Mouse (Mus musculus) thymus, adult 2 months (tissue): Measurements from ENCODE around the gene Gm17304. TPM values are rescaled to one million over a fixed set of nuclear protein-coding genes. Genes with fewer than 3 reads are reported as not detected.

Source experiments
- DNase-seq: peaks from one replicate; pipeline ENCODE4 v3.0.0; 2021
- H3K27ac ChIP-seq: fragments of 200-500 bp; 2 replicates; pipeline ENCODE4 v1.5.1; 2012; ENCODE audit warnings: low read length, control low read depth; ENCODE audit not compliant: control insufficient read depth, insufficient read depth
- H3K27me3 ChIP-seq: fragments of 200-500 bp; 2 replicates; pipeline ENCODE4 v1.6.1; 2012; ENCODE audit warnings: mild to moderate bottlenecking, low read length, moderate library complexity, mixed read lengths; ENCODE audit not compliant: control insufficient read depth, insufficient read depth
- H3K36me3 ChIP-seq: fragments of 200-500 bp; 2 replicates; pipeline ENCODE4 v1.6.1; 2012; ENCODE audit warnings: mild to moderate bottlenecking, low read length, moderate library complexity; ENCODE audit not compliant: control insufficient read depth, insufficient read depth
- H3K4me1 ChIP-seq: fragments of 200-500 bp; replicated peaks from 2 replicates; pipeline ENCODE4 v1.6.1; 2012; ENCODE audit warnings: low read length; ENCODE audit not compliant: control insufficient read depth, insufficient read depth
- H3K4me3 ChIP-seq: fragments of 200-500 bp; 2 replicates; pipeline ENCODE4 v1.5.1; 2012; ENCODE audit warnings: mild to moderate bottlenecking, low read length, control low read depth, moderate library complexity; ENCODE audit not compliant: control insufficient read depth, insufficient read depth
- CTCF ChIP-seq: fragments of 200-500 bp; IDR thresholded peaks from 2 replicates; pipeline ENCODE4 v1.5.1; 2012; ENCODE audit warnings: mild to moderate bottlenecking, control low read depth, low read length, moderate library complexity, borderline replicate concordance; ENCODE audit not compliant: control insufficient read depth, poor library complexity, insufficient read depth; ENCODE audit errors: extremely low read depth
- POLR2A ChIP-seq: fragments of 200-500 bp; IDR thresholded peaks from 2 replicates; pipeline ENCODE4 v1.6.1; 2012; ENCODE audit warnings: mild to moderate bottlenecking, low read length, control low read depth, moderate library complexity; ENCODE audit not compliant: control insufficient read depth, poor library complexity, insufficient read depth; ENCODE audit errors: extremely low read depth
- WGBS: fragments of 180-500 bp; shearing (Covaris S2); methylation state at CpG from one replicate; pipeline ENCODE4 v1.1.7; 2018; 5-methylcytosine and 5-hydroxymethylcytosine counted together
- polyA plus RNA-seq: library from polyadenylated mRNA; depleted of rRNA; stranded (reverse); fragments of >200 nt; gene quantifications from 2 replicates; pipeline ENCODE4 v1.2.3, GENCODE M21; 2012

The Gm17304 gene
- polyA plus RNA-seq, 1 experiment, result not detected

- Histone ChIP-seq H3K36me3 (peaks cover 30% of the 10 kb centered on the region), H3K4me3 (no peak overlapping the region), H3K27me3 (no peaks in the 10 kb centered on the region), H3K4me1 (no peaks in the 10 kb centered on the region), H3K27ac (no peak overlapping the region)
- WGBS, result 96% methylated on average over 6 of the region's 6 CpGs
- no peak for DNase-seq
- TF ChIP-seq POLR2A (no peak), CTCF (no peak)
Measured at GRCm38 (mm10) chr5:106620446-106620845, 11.5 kb downstream of the Gm17304 start.

GRCm38 (mm10) chr5:106622193-106622592 is 13.3 kb downstream of the Gm17304 start:
- TF ChIP-seq CTCF (no peak), POLR2A (no peak)
- H3K4me1 ChIP-seq, result no peaks in the 10 kb centered on the region
- no peak overlapping the region for H3K27ac ChIP-seq
- no peak overlapping the region for H3K4me3 ChIP-seq
- H3K36me3 ChIP-seq, result peaks cover 30% of the 10 kb centered on the region
- H3K27me3 ChIP-seq, result no peaks in the 10 kb centered on the region
- 96% methylated on average over 5 of the region's 5 CpGs for WGBS
- no peak for DNase-seq

- no peaks in the 10 kb centered on the region for H3K4me1 ChIP-seq
- no peak overlapping the region for H3K27ac ChIP-seq
- WGBS, result 96% methylated on average over 4 of the region's 4 CpGs
- H3K27me3 ChIP-seq, result no peaks in the 10 kb centered on the region
- no peak overlapping the region for H3K4me3 ChIP-seq
- peaks cover 24% of the 10 kb centered on the region for H3K36me3 ChIP-seq
- TF ChIP-seq CTCF (no peak), POLR2A (no peak)
- no peak for DNase-seq
Measured at GRCm38 (mm10) chr5:106623337-106623736, 14.4 kb downstream of the Gm17304 start.

- no peaks in the 10 kb centered on the region for H3K27me3 ChIP-seq
- no peak overlapping the region for H3K27ac ChIP-seq
- WGBS, result 94% methylated on average over 8 of the region's 8 CpGs
- DNase-seq, result no peak
- TF ChIP-seq POLR2A, result no peak
- no peak for TF ChIP-seq CTCF
- no peaks in the 10 kb centered on the region for H3K4me1 ChIP-seq
- peaks cover 5% of the 10 kb centered on the region; the same call in 1 of the 2 replicates for H3K36me3 ChIP-seq
- H3K4me3 ChIP-seq, result no peak overlapping the region
Measured at GRCm38 (mm10) chr5:106628369-106629149, 19.7 kb downstream of the Gm17304 start.

GRCm38 (mm10) chr5:106636423-106636946 is 27.6 kb downstream of the Gm17304 start:
- H3K4me3 ChIP-seq, result no peak overlapping the region
- H3K36me3 ChIP-seq, result peaks cover 47% of the 10 kb centered on the region
- H3K4me1 ChIP-seq, result no peaks in the 10 kb centered on the region
- no peaks in the 10 kb centered on the region for H3K27me3 ChIP-seq
- TF ChIP-seq CTCF, result no peak
- TF ChIP-seq POLR2A, result no peak
- no peak overlapping the region for H3K27ac ChIP-seq
- WGBS, result 94% methylated on average over 13 of the region's 13 CpGs
- DNase-seq, result no peak

- no peak overlapping the region for H3K27ac ChIP-seq
- WGBS, result 45% methylated on average over 2 of the region's 2 CpGs
- H3K4me3 ChIP-seq, result no peak overlapping the region
- no peak for DNase-seq
- TF ChIP-seq CTCF, result no peak
- H3K4me1 ChIP-seq, result no peaks in the 10 kb centered on the region
- H3K27me3 ChIP-seq, result no peaks in the 10 kb centered on the region
- H3K36me3 ChIP-seq, result peaks cover 38% of the 10 kb centered on the region
Measured at GRCm38 (mm10) chr5:106639627-106640026, 30.7 kb downstream of the Gm17304 start.

GRCm38 (mm10) chr5:106640235-106640809 is 31.4 kb downstream of the Gm17304 start:
- 89% methylated on average over 5 of the region's 5 CpGs for WGBS
- H3K36me3 ChIP-seq, result peaks cover 33% of the 10 kb centered on the region

More at GRCm38 (mm10) chr5:106640235-106640809, 31.4 kb downstream of the Gm17304 start:
- Histone ChIP-seq H3K4me1 (no peaks in the 10 kb centered on the region), H3K27me3 (no peaks in the 10 kb centered on the region), H3K4me3 (no peak overlapping the region), H3K27ac (no peak overlapping the region)
- DNase-seq, result no peak
- TF ChIP-seq CTCF (no peak), POLR2A (no peak)
